Mouse (Mus musculus) MN1 (cell line): ENCODE data around the gene Krtap4-2.
"Not testable (repeated sequence)": the region's sequence is repeated elsewhere in the genome, so short reads cannot be mapped to it uniquely, and the experiment has no call there.

ENCODE experiments used
- DNase-seq: peaks from one replicate; pipeline ENCODE4 v3.0.0-alpha.2; 2016; ENCODE audit warnings: low spot score

Gene Krtap4-2

GRCm38 (mm10) chr11:99634653-99635134, at the start of gene Krtap4-2:
Gene Krtap4-2 (minus strand): TSS chr11:99635084.
- no peak for DNase-seq

- no peak for DNase-seq
These were observed 48.6 kb upstream of the Krtap4-2 start for GRCm38 (mm10) chr11:99683481-99683880.

GRCm38 (mm10) chr11:99665860-99666259, 31.0 kb upstream of the Krtap4-2 start, which contains the start of gene Krtap4-6:
Gene Krtap4-6 (minus strand): TSS chr11:99665960.
- DNase-seq, result no peak

GRCm38 (mm10) chr11:99662802-99663201, 27.9 kb upstream of the Krtap4-2 start:
- DNase-seq, result no peak

GRCm38 (mm10) chr11:99659256-99659655, 24.4 kb upstream of the Krtap4-2 start:
- no peak for DNase-seq

GRCm38 (mm10) chr11:99658467-99659010, 23.7 kb upstream of the Krtap4-2 start, which contains the start of gene Gm11563:
Gene Gm11563 (minus strand): TSS chr11:99658960.
- not testable (repeated sequence) for DNase-seq

- no peak for DNase-seq
These were observed 22.2 kb upstream of the Krtap4-2 start for GRCm38 (mm10) chr11:99657051-99657450.

GRCm38 (mm10) chr11:99650136-99650535, 15.3 kb upstream of the Krtap4-2 start, which contains the start of gene Gm11555:
Gene Gm11555 (minus strand): TSS chr11:99650236.
- no peak for DNase-seq

GRCm38 (mm10) chr11:99646444-99646843, 11.6 kb upstream of the Krtap4-2 start:
- no peak for DNase-seq

- no peak for DNase-seq
These were observed 9.5 kb upstream of the Krtap4-2 start for GRCm38 (mm10) chr11:99644351-99644750.

GRCm38 (mm10) chr11:99643635-99644139, 8.8 kb upstream of the Krtap4-2 start, which contains the start of gene Krtap4-7:
Gene Krtap4-7 (minus strand): TSS chr11:99644089.
- DNase-seq, result not testable (repeated sequence)

GRCm38 (mm10) chr11:99640926-99641325, 6.0 kb upstream of the Krtap4-2 start:
- no peak for DNase-seq

- DNase-seq, result no peak
These were observed 2.2 kb upstream of the Krtap4-2 start for GRCm38 (mm10) chr11:99637086-99637485.

GRCm38 (mm10) chr11:99633293-99633692, 1.6 kb downstream of the Krtap4-2 start:
- no peak for DNase-seq

GRCm38 (mm10) chr11:99630890-99631289, 4.0 kb downstream of the Krtap4-2 start:
- no peak for DNase-seq

GRCm38 (mm10) chr11:99628138-99628537, 6.7 kb downstream of the Krtap4-2 start, which contains the start of gene Krtap4-1:
Gene Krtap4-1 (minus strand): TSS chr11:99628238.
- no peak for DNase-seq

GRCm38 (mm10) chr11:99620335-99620734, 14.5 kb downstream of the Krtap4-2 start, which contains the start of gene Gm11562:
Gene Gm11562 (minus strand): TSS chr11:99620435.
- no peak for DNase-seq

GRCm38 (mm10) chr11:99614796-99615363, 20.0 kb downstream of the Krtap4-2 start, which contains the start of gene Krtap2-4:
Gene Krtap2-4 (minus strand): TSS chr11:99614846.
- no peak for DNase-seq

GRCm38 (mm10) chr11:99610089-99610488, 24.8 kb downstream of the Krtap4-2 start, which contains the start of gene Gm11937:
Gene Gm11937 (minus strand): TSS chr11:99610189.
- DNase-seq, result not testable (repeated sequence)

GRCm38 (mm10) chr11:99609126-99609525, 25.8 kb downstream of the Krtap4-2 start:
- no peak for DNase-seq

GRCm38 (mm10) chr11:99603208-99603607, 31.7 kb downstream of the Krtap4-2 start, which contains the start of gene Gm11938:
Gene Gm11938 (minus strand): TSS chr11:99603308.
- not testable (repeated sequence) for DNase-seq

- DNase-seq, result not testable (repeated sequence)
These were observed 37.1 kb downstream of the Krtap4-2 start, which contains the start of gene Krtap9-3 for GRCm38 (mm10) chr11:99597742-99598141. Gene Krtap9-3 (minus strand): TSS chr11:99598105.

- DNase-seq, result no peak
These were observed 43.9 kb downstream of the Krtap4-2 start, which contains the start of gene Krtap1-3 for GRCm38 (mm10) chr11:99590981-99591380. Gene Krtap1-3 (minus strand): TSS chr11:99591339.
